Mouse (Mus musculus) liver, embryonic 11.5 days (tissue): Measurements from ENCODE around the gene Slc44a1. TPM values are rescaled to one million over a fixed set of nuclear protein-coding genes. Genes with fewer than 3 reads are reported as not detected.

ENCODE experiments used
- ATAC-seq: fragments of 200-750 bp; cut with Nextera tagmentation; replicated peaks from 2 replicates; pipeline ENCODE4 v1.8.0; 2017; ENCODE audit warnings: moderate number of reproducible peaks, mild to moderate bottlenecking, moderate TSS enrichment, moderate library complexity; ENCODE audit not compliant: low FRiP score
- DNase-seq: peaks from one replicate; pipeline ENCODE4 v3.0.0-alpha.2; 2017; ENCODE audit warnings: low spot score
- H3K27ac ChIP-seq: fragments of 300-500 bp; sonication (generic); 2 replicates; pipeline ENCODE4 v1.5.1; 2014; ENCODE audit warnings: mild to moderate bottlenecking, low read depth, low read length, control low read depth
- H3K27me3 ChIP-seq: fragments of 300-500 bp; sonication (generic); replicated peaks from 2 replicates; pipeline ENCODE4 v1.6.1; 2014; ENCODE audit warnings: low read length, mixed read lengths; ENCODE audit not compliant: control insufficient read depth, insufficient read depth
- H3K36me3 ChIP-seq: fragments of 300-500 bp; sonication (generic); 2 replicates; pipeline ENCODE4 v1.6.1; 2014; ENCODE audit warnings: mild to moderate bottlenecking, low read length, moderate library complexity, mixed read lengths; ENCODE audit not compliant: control insufficient read depth, insufficient read depth
- H3K4me1 ChIP-seq: fragments of 300-500 bp; sonication (generic); replicated peaks from 2 replicates; pipeline ENCODE4 v1.6.1; 2014; ENCODE audit warnings: low read length, mixed read lengths; ENCODE audit not compliant: control insufficient read depth, insufficient read depth
- H3K4me2 ChIP-seq: fragments of 300-500 bp; sonication (generic); 2 replicates; pipeline ENCODE4 v1.6.1; 2014; ENCODE audit warnings: mild to moderate bottlenecking, control low read depth, moderate library complexity
- H3K4me3 ChIP-seq: fragments of 300-500 bp; sonication (generic); 2 replicates; pipeline ENCODE4 v1.5.1; 2014; ENCODE audit warnings: low read depth, low read length, control low read depth
- H3K9ac ChIP-seq: fragments of 300-500 bp; sonication (generic); 2 replicates; pipeline ENCODE4 v1.6.1; 2014; ENCODE audit warnings: low read depth, low read length, control low read depth
- H3K9me3 ChIP-seq: fragments of 300-500 bp; sonication (generic); 2 replicates; pipeline ENCODE4 v1.6.1; 2016; ENCODE audit warnings: low read length, inconsistent platforms, mixed read lengths; ENCODE audit not compliant: control insufficient read depth
- whole genome bisulfite sequencing: fragments of 180-500 bp; shearing (Covaris S2); extraction: QIAGEN DNeasy Blood & Tissue Kit; methylation state at CpG from one replicate; pipeline ENCODE4 v1.1.7; 2014; 5-methylcytosine and 5-hydroxymethylcytosine counted together
- polyA plus RNA-seq: library from polyadenylated mRNA; unstranded; fragments of >200 nt; fragmentation: Nextera tagmentation; extraction: Ambion mirVana; gene quantifications from 2 replicates; pipeline ENCODE4 v1.2.1, GENCODE M21; 2014

Slc44a1 gene
- polyA plus RNA-seq, 1 experiment from 2014 or later, result 19.2 TPM

DNA sequence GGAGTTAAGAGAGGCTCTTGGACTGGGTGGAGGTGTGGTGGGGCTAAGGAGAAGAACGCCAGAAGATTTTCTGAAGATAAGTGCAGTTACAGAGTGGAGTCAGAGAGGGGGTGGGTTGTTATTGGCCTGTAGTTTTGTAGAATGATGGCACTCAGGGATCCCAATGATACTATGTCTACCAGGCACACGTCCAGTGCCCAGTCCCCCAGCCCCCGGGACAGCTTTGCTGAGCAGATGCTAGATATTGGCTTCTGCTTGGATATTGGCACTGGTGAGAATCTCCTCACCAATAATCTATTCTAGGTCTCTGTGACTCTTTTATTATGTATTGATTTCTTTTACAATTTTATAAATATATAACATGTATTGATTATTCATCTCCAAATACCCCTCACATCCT, 185.1 kb downstream of the Slc44a1 start:
- Histone ChIP-seq H3K4me1 (no peaks in the 10 kb centered on the region), H3K4me2 (no peak overlapping the region), H3K9ac (no peak overlapping the region), H3K36me3 (no peaks in the 10 kb centered on the region), H3K4me3 (no peak overlapping the region), H3K9me3 (no peaks in the 10 kb centered on the region), H3K27me3 (peaks cover under 1% of the 10 kb centered on the region; the same call in 1 of the 2 replicates), H3K27ac (no peak overlapping the region)
- DNase-seq (no peak), ATAC-seq (no peak)
- WGBS, result 69% methylated on average over 3 of the region's 3 CpGs

DNA sequence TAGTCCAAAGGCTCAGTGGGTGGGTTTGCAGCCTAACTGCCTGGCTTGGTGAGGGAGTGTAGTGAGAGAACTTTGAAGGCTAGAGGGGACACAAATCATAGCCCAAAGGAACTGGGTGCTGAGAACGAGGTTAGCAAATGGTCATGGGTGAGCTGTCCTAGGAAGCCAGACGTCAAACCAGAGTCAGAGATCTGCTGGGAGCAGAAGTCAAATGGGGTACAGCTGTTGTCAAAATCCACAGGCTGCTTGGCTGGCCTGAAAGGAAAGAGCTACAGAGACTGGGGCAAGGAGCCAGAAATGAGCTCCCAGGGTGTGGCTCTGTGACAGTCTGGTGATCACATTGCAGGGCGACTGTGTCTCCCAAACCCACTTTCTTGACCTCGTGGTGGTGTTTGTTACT, 188.7 kb downstream of the Slc44a1 start:
- ATAC-seq (no peak), DNase-seq (no peak)
- H3K9ac ChIP-seq, result no peak overlapping the region
- H3K4me3 ChIP-seq, result no peak overlapping the region
- no peaks in the 10 kb centered on the region for H3K36me3 ChIP-seq
- peaks cover 16% of the 10 kb centered on the region for H3K27me3 ChIP-seq
- no peaks in the 10 kb centered on the region; the same call in 1 of the 2 replicates for H3K4me1 ChIP-seq
- H3K9me3 ChIP-seq, result no peaks in the 10 kb centered on the region
- H3K4me2 ChIP-seq, result no peak overlapping the region
- no peak overlapping the region for H3K27ac ChIP-seq
- WGBS, result 52% methylated on average over 4 of the region's 4 CpGs

DNA sequence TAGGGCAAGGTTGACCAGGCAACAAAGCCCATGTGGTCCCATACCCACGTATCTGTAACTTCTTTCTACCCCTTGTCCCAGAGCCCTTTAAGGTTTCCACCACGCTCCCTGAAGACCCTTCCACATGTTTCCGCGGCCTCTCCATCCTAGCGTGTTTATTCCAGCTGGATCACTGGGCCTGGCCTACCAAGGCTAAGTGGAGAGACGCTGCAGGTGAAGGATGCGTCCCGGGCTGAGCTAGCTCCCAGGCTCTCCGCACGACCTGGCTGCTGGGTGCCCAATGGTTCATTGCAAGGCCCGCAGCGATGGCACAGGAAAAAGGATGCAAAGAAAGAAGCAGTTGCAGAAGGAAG, 190.7 kb downstream of the Slc44a1 start:
- Histone ChIP-seq H3K27ac (no peak overlapping the region), H3K9me3 (no peaks in the 10 kb centered on the region), H3K36me3 (no peaks in the 10 kb centered on the region), H3K9ac (peak overlapping the region; percentile 67), H3K4me3 (peak overlapping the region; percentile 74), H3K27me3 (peaks cover 16% of the 10 kb centered on the region), H3K4me1 (no peaks in the 10 kb centered on the region; the same call in 1 of the 2 replicates), H3K4me2 (peak overlapping the region; percentile 85)
- no peak for DNase-seq
- WGBS, result 14% methylated on average over 12 of the region's 12 CpGs
- ATAC-seq, result peak; percentile 39; the same call in 1 of the 2 replicates

DNA sequence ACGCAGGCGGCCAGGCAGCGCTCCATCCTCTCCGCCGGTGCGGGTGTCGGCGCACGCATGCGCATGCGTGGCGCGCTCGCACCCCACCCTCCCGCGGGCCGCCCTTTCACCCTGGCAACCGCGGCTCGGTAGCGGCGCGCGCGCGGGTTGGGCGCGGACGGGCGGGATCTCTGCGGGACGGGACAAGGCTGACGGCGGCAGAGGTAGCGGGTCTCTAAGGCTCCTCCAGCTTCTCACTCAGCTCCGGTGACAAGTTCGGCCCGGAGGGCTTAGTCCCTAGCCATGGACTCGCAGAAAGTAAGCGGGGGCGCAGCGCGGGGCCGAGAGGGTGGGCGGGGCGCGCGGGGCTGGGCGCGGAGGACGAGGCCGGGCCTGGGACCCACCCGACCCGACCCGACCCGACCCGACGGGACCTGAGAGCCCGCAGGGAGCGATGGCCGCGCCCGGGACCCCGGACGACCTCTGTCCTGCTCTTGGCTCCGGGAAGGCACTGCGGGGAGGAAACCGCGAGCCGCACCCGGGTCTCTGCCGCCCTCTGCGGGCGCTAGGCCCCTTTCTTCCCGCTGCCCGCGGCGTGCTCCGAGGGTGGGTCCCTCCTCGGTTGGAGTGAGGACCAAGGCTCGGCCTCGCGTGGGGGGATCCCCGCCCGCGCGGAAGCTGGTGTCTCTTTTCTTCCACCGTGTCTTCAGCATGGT, 191.2 kb downstream of the Slc44a1 start, which contains the start of gene Fsd1l:
Fsd1l (plus strand) TSS at position 156 of the 695 bp plus-strand sequence.
- H3K27me3 ChIP-seq, result peaks cover 16% of the 10 kb centered on the region
- peak within 1 kb of the TSS; percentile 67 for H3K9ac ChIP-seq
- H3K4me2 ChIP-seq, result peak within 1 kb of the TSS; percentile 85
- ATAC-seq (peak; percentile 74), DNase-seq (peak; percentile 66)
- no peak within 1 kb of the TSS for H3K27ac ChIP-seq
- peak within 1 kb of the TSS; percentile 74 for H3K4me3 ChIP-seq
- H3K4me1 ChIP-seq, result no peaks in the 10 kb centered on the region; the same call in 1 of the 2 replicates
- WGBS, result 1% methylated on average over 74 of the region's 88 CpGs
- no peaks in the 10 kb centered on the region for H3K9me3 ChIP-seq
- H3K36me3 ChIP-seq, result no peaks in the 10 kb centered on the region

DNA sequence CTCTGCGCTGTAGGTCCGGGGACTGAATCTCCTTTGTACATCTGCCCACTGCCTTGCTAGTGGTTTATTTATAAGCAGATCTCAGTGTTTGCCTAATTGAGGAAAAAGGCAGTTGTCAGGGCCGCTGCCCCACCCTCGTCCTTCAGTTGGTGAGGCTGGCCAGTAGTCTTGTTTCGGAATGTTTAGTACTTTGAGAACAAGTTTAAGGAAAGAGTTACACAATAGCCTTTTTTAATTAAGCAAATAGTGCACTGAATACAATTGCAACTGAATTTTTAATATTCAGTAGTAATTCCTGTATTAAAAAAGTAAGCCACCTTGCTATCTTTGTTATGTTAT, 191.8 kb downstream of the Slc44a1 start:
- Histone ChIP-seq H3K4me2 (peak overlapping the region; percentile 85), H3K4me3 (peak overlapping the region; percentile 74), H3K36me3 (no peaks in the 10 kb centered on the region), H3K27ac (no peak overlapping the region), H3K4me1 (no peaks in the 10 kb centered on the region; the same call in 1 of the 2 replicates), H3K27me3 (peaks cover 16% of the 10 kb centered on the region), H3K9ac (peak overlapping the region; percentile 67), H3K9me3 (no peaks in the 10 kb centered on the region)
- ATAC-seq (0 out of 2 replicates have a peak, but pooled peaks have one; percentile 2), DNase-seq (no peak)
- 7% methylated on average over 5 of the region's 5 CpGs for WGBS

DNA sequence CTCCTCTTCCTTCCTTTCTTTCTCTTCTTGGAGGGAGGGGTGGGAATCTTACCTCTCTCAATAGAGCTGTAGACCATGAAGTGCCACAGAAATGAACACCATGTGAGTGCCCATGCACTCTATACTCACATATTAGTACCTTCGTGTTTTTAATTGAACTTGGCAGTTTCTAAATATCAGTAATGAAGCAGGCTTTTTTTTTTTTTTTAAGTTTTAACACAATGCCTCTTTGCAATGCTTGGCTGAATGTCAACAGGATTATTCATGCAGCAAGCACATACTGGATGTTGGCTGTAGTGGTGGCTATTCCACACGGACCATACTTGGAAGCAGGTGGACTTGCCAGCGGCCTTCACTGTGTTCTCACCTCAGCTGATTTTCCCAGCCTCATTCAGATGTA, 195.1 kb downstream of the Slc44a1 start:
- Histone ChIP-seq H3K4me1 (no peaks in the 10 kb centered on the region; the same call in 1 of the 2 replicates), H3K4me2 (no peak overlapping the region), H3K9me3 (no peaks in the 10 kb centered on the region), H3K27me3 (peaks cover 15% of the 10 kb centered on the region), H3K27ac (no peak overlapping the region), H3K4me3 (no peak overlapping the region), H3K36me3 (no peaks in the 10 kb centered on the region), H3K9ac (no peak overlapping the region)
- WGBS, result 80% methylated on average over 3 of the region's 3 CpGs
- ATAC-seq (no peak), DNase-seq (no peak)

DNA sequence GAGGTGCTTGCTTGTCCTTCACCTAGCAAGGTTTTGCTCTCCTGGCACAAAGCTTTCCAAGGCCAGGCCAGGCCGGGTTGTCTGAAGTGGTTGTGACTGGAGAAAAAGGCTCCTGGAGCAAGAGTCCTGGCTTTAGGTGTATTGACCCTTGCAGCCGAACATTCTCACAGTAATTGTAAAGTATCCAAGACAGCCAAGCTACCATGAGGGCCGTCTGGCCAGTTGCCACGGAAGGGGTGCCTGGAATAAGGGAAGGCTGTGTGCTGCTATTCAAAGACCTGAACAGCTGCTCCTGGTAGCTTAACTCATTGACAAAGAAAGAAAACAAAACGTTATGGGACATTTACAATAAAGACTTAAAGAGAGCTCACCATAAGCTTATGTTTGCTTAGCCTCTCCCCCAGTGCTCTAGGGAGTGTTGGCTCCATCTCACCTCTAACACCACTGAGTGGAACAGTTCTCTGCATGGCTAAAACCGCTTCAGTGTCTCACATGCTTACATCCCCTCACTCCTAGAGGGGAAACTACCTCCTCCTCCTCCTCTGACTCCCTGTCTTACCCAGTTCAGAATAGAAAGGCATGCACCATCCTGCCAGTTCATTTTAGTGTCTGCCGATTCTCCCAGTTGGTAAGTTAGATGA, 197.2 kb downstream of the Slc44a1 start:
- WGBS, result 76% methylated on average over 7 of the region's 7 CpGs
- Histone ChIP-seq H3K36me3 (no peaks in the 10 kb centered on the region), H3K4me2 (no peak overlapping the region), H3K9me3 (0 out of 2 replicates have a peak, but pooled peaks cover 2% of the 10 kb centered on the region), H3K4me3 (no peak overlapping the region), H3K9ac (no peak overlapping the region), H3K4me1 (no peaks in the 10 kb centered on the region), H3K27ac (no peak overlapping the region), H3K27me3 (no peaks in the 10 kb centered on the region)
- ATAC-seq (no peak), DNase-seq (no peak)

DNA sequence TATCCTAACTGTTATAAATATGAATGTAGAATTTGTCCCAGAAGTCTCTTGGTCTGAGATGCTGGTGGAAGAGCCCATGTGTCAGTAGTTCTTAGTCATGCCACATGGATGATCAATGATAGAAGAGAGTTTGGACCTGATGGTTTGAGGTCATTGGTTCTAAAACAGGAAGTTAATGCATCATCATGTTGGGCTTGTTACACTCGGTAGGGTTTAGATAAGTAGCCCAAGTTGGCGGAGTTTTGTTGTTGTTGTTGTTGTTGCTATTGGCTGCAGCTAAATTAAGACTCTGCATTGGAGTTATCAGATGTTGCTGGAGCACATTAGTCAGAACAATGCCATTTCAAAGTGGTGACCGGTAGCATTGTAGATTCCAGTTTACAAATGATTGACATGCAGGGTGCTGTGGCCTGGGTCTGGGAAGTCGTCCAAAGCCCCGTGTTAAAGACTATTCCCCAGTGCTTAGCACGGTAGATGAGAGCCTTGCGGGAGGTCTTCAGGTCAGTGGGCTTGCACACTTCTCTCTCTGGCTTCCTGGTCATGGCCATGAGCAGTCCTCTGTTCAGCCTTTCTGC, 198.4 kb downstream of the Slc44a1 start:
- no peak overlapping the region for H3K4me2 ChIP-seq
- 73% methylated on average over 7 of the region's 7 CpGs for WGBS
- H3K9me3 ChIP-seq, result 0 out of 2 replicates have a peak, but pooled peaks cover 2% of the 10 kb centered on the region
- no peak for ATAC-seq
- no peaks in the 10 kb centered on the region for H3K36me3 ChIP-seq
- H3K4me1 ChIP-seq, result no peaks in the 10 kb centered on the region
- no peak overlapping the region for H3K9ac ChIP-seq
- DNase-seq, result no peak
- H3K4me3 ChIP-seq, result no peak overlapping the region
- no peak overlapping the region for H3K27ac ChIP-seq
- no peaks in the 10 kb centered on the region for H3K27me3 ChIP-seq
